Mouse (Mus musculus) cerebellum, adult 2 months (tissue): ENCODE data around the gene Tollip.

Experiments used
- CTCF ChIP-seq: fragments of 200-500 bp; IDR thresholded peaks from 2 replicates; pipeline ENCODE4 v1.5.1; 2011; ENCODE audit warnings: low read depth, mild to moderate bottlenecking, control low read depth, low read length, moderate library complexity, borderline replicate concordance; ENCODE audit not compliant: insufficient read depth
- POLR2A ChIP-seq: fragments of 200-500 bp; IDR thresholded peaks from 2 replicates; pipeline ENCODE4 v1.6.1; 2011; ENCODE audit warnings: low read length, control low read depth, borderline replicate concordance; ENCODE audit not compliant: insufficient read depth

GRCm38 (mm10) chr7:141861046-141861445 is 57.3 kb downstream of the Tollip start:
- TF ChIP-seq CTCF (no peak), POLR2A (no peak)
